Mouse (Mus musculus) thymus, postnatal 10 days (tissue): Measurements from ENCODE around the gene Cd164l2.
A peak's percentile ranks its signal among the peaks of the same experiment; 100 is the strongest.

ENCODE experiments used
- DNase-seq, 2 experiments: peaks; one replicate each; pipeline ENCODE4 v3.0.0; 2021; ENCODE audit warnings: low spot score in 2 of 2

Gene Cd164l2

GRCm38 (mm10) chr4:133211751-133212561 is at the start of gene Cd164l2, which contains the start of gene Gpr3:
Gene Cd164l2, plus strand, starts transcription at chr4:133212131.
Gene Gpr3, minus strand, starts transcription at chr4:133212536.
- no peak for DNase-seq

- no peak for DNase-seq
Measured at GRCm38 (mm10) chr4:133162196-133162595, 49.7 kb upstream of the Cd164l2 start.

GRCm38 (mm10) chr4:133166773-133167172 is 45.2 kb upstream of the Cd164l2 start:
- no peak for DNase-seq

- DNase-seq, result peak; percentile 45 to 56
Measured at GRCm38 (mm10) chr4:133169237-133170055, 42.5 kb upstream of the Cd164l2 start.

GRCm38 (mm10) chr4:133170056-133170524 is 41.8 kb upstream of the Cd164l2 start:
- no peak for DNase-seq

- no peak for DNase-seq
Measured at GRCm38 (mm10) chr4:133170616-133171015, 41.3 kb upstream of the Cd164l2 start.

GRCm38 (mm10) chr4:133172451-133172850 is 39.5 kb upstream of the Cd164l2 start:
- no peak for DNase-seq

- DNase-seq, result peak; percentile 53 to 55
Measured at GRCm38 (mm10) chr4:133174361-133174760, 37.6 kb upstream of the Cd164l2 start.

GRCm38 (mm10) chr4:133175274-133175673 is 36.7 kb upstream of the Cd164l2 start:
- DNase-seq, result no peak

- DNase-seq, result no peak
Measured at GRCm38 (mm10) chr4:133175998-133176760, 35.8 kb upstream of the Cd164l2 start.

GRCm38 (mm10) chr4:133176761-133177403 is 35.0 kb upstream of the Cd164l2 start:
- DNase-seq, result no peak

GRCm38 (mm10) chr4:133178305-133178704 is 33.6 kb upstream of the Cd164l2 start:
- DNase-seq, result no peak

GRCm38 (mm10) chr4:133179258-133179657 is 32.7 kb upstream of the Cd164l2 start:
- DNase-seq, result no peak

GRCm38 (mm10) chr4:133182439-133183033 is 29.4 kb upstream of the Cd164l2 start:
- no peak for DNase-seq

- DNase-seq, result no peak
Measured at GRCm38 (mm10) chr4:133184031-133184897, 27.7 kb upstream of the Cd164l2 start.

- DNase-seq, result no peak
Measured at GRCm38 (mm10) chr4:133184898-133185665, 26.8 kb upstream of the Cd164l2 start.

GRCm38 (mm10) chr4:133185893-133186292 is 26.0 kb upstream of the Cd164l2 start:
- no peak for DNase-seq

GRCm38 (mm10) chr4:133186856-133187255 is 25.1 kb upstream of the Cd164l2 start:
- DNase-seq, result no peak

- DNase-seq, result no peak
Measured at GRCm38 (mm10) chr4:133189396-133189795, 22.5 kb upstream of the Cd164l2 start.
